Mouse (Mus musculus): Measurements from ENCODE around the gene Zfp575. TPM values are rescaled to one million over a fixed set of nuclear protein-coding genes. Genes with fewer than 3 reads are reported as not detected.

The Zfp575 gene
- polyA plus RNA-seq, 1 experiment from 2014 or later: 0.87 TPM

DNA sequence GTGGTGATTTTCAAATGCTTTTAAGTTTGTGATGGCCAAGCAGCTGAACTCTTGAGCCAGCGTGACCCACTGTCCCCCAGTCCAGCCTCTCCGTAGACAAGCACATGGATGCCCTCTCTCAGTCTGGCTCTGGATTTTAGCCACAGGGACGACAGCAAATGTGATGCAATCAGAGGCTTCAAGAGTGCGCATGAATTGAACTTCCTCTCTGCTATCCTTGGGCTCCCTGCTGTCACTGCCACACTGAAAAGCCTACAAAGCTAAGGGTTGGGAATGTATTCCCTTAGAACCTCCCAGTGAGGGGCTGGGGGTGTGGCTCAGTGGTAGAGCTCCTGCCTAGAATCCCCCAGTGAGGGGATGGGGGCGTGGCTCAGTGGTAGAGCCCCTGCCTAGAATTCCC lies 48.7 kb downstream of the Zfp575 start:
- H3K4me2 ChIP-seq (ENCODE audit: low read depth, low read length): no peak overlapping the region
- ATAC-seq (replicated peaks; ENCODE audit: extremely low read depth, insufficient read depth, low FRiP score): no peak
- WGBS: 73% methylated on average over 5 of the region's 5 CpGs
- H3K27me3 ChIP-seq (ENCODE audit: control insufficient read depth, insufficient read depth, low read length): no peaks in the 10 kb centered on the region
- peaks cover 9% of the 10 kb centered on the region for H3K36me3 ChIP-seq (ENCODE audit: control insufficient read depth, insufficient read depth)
- H3K4me3 ChIP-seq (ENCODE audit: low read length): no peak overlapping the region
- H3K9me3 ChIP-seq (replicated peaks; ENCODE audit: control insufficient read depth, low read length): no peaks in the 10 kb centered on the region
- no peak overlapping the region for H3K27ac ChIP-seq (ENCODE audit: low read length)
- no peak overlapping the region for H3K9ac ChIP-seq (ENCODE audit: low read length)
- no peaks in the 10 kb centered on the region for H3K4me1 ChIP-seq (ENCODE audit: control insufficient read depth, insufficient read depth, low read length)

DNA sequence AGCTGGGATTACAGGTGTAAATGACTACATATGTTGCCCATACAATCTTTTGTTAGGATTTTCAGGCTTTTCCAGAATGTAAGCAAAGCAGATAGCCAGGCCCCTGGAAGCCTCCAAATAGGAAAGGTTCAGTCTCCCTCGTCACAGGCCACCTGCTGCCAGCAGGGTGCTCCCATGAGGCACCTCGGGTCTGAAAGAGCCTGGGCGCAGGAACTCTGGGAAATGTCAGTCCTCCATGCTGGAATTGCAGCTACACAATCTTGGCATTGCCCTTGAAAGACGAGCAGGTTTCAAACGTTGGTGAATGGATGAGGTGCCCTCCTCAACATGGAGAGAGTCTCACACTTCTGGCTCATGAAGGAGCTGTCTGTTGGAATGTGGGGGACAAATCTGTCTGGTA lies 49.3 kb downstream of the Zfp575 start:
- H3K9ac ChIP-seq (ENCODE audit: low read length): no peak overlapping the region
- H3K4me2 ChIP-seq (ENCODE audit: low read depth, low read length): no peak overlapping the region
- no peaks in the 10 kb centered on the region for H3K4me1 ChIP-seq (ENCODE audit: control insufficient read depth, insufficient read depth, low read length)
- 38% methylated on average over 5 of the region's 5 CpGs for WGBS
- H3K27ac ChIP-seq (ENCODE audit: low read length): no peak overlapping the region
- no peak for ATAC-seq (replicated peaks; ENCODE audit: extremely low read depth, insufficient read depth, low FRiP score)
- H3K4me3 ChIP-seq (ENCODE audit: low read length): no peak overlapping the region
- peaks cover 13% of the 10 kb centered on the region for H3K36me3 ChIP-seq (ENCODE audit: control insufficient read depth, insufficient read depth)
- no peaks in the 10 kb centered on the region for H3K27me3 ChIP-seq (ENCODE audit: control insufficient read depth, insufficient read depth, low read length)
- no peaks in the 10 kb centered on the region for H3K9me3 ChIP-seq (replicated peaks; ENCODE audit: control insufficient read depth, low read length)

DNA sequence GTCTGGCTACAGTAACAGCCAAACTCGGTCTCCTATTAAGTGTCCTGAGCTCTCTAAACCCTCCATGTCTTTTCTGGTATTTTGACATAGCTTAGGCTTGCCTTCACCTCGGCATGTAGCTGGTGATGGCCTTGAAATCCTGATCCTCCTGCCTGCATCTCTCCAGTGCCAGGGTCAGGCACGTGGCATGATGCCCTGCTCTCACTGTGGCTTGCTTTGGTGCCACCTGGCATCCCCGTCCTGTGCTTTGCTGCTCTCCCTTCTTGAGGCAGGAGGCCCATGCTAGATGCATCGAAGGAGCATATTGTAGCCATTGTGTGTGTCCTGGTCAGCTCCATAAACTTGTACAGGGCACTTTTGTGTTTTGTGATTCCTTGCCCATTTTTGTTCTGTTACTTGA lies 49.9 kb downstream of the Zfp575 start:
- 71% methylated on average over 5 of the region's 5 CpGs for WGBS
- H3K27me3 ChIP-seq (ENCODE audit: control insufficient read depth, insufficient read depth, low read length): no peaks in the 10 kb centered on the region
- no peaks in the 10 kb centered on the region for H3K9me3 ChIP-seq (replicated peaks; ENCODE audit: control insufficient read depth, low read length)
- H3K4me1 ChIP-seq (ENCODE audit: control insufficient read depth, insufficient read depth, low read length): no peaks in the 10 kb centered on the region
- H3K36me3 ChIP-seq (ENCODE audit: control insufficient read depth, insufficient read depth): peaks cover 14% of the 10 kb centered on the region
- H3K9ac ChIP-seq (ENCODE audit: low read length): no peak overlapping the region
- no peak overlapping the region for H3K4me2 ChIP-seq (ENCODE audit: low read depth, low read length)
- no peak for ATAC-seq (replicated peaks; ENCODE audit: extremely low read depth, insufficient read depth, low FRiP score)
- no peak overlapping the region for H3K27ac ChIP-seq (ENCODE audit: low read length)
- H3K4me3 ChIP-seq (ENCODE audit: low read length): no peak overlapping the region

DNA sequence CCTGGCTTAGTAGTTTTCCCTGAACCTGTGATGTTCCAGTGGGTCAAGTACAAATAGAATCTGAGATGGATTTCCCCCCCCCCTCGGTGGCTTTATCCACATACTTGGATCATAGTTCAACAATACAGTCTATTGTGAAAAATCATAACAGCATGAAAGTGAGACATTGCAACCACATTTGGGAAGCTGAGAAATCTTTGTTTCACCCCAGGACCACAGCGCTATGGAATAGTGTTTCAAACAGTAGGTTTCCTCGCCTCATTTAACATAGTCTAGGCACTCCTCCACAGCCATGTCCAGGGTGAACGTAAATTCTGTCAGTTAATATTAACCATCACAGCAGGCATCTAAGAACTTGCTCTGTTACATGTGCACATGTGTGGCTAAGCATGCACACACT lies 50.4 kb downstream of the Zfp575 start:
- Histone ChIP-seq H3K27me3 (ENCODE audit: control insufficient read depth, insufficient read depth, low read length) (no peaks in the 10 kb centered on the region), H3K36me3 (ENCODE audit: control insufficient read depth, insufficient read depth) (peaks cover 14% of the 10 kb centered on the region), H3K4me2 (ENCODE audit: low read depth, low read length) (no peak overlapping the region), H3K4me3 (ENCODE audit: low read length) (no peak overlapping the region), H3K9me3 (replicated peaks; ENCODE audit: control insufficient read depth, low read length) (no peaks in the 10 kb centered on the region), H3K9ac (ENCODE audit: low read length) (no peak overlapping the region), H3K4me1 (ENCODE audit: control insufficient read depth, insufficient read depth, low read length) (peaks cover 3% of the 10 kb centered on the region), H3K27ac (ENCODE audit: low read length) (no peak overlapping the region)
- WGBS: 75% methylated on average over 4 of the region's 4 CpGs
- no peak for ATAC-seq (replicated peaks; ENCODE audit: extremely low read depth, insufficient read depth, low FRiP score)

DNA sequence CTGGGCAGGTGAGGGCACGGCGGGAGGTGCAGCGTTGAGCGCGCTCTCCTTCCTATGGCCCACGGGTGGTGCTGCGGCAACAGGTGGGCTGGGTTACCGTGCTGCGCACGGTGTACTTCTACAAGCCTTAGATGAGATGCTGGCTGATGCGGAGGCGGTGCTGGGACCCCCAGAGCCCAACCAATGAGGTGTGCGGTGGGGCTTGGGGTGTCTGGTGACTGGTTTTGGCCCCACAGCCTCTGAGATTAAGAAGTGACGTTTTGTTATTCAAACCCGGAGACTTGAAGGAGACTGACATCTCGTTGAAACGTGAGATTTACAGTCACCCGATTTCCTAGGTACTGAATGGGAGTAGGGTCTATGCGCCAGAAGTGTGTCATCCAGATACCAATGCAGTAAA lies 53.1 kb downstream of the Zfp575 start:
- 49% methylated on average over 19 of the region's 19 CpGs for WGBS
- Histone ChIP-seq H3K4me3 (ENCODE audit: low read length) (no peak overlapping the region), H3K4me1 (ENCODE audit: control insufficient read depth, insufficient read depth, low read length) (peaks cover 12% of the 10 kb centered on the region), H3K36me3 (ENCODE audit: control insufficient read depth, insufficient read depth) (peaks cover 14% of the 10 kb centered on the region), H3K9ac (ENCODE audit: low read length) (no peak overlapping the region), H3K27ac (ENCODE audit: low read length) (no peak overlapping the region), H3K27me3 (ENCODE audit: control insufficient read depth, insufficient read depth, low read length) (no peaks in the 10 kb centered on the region), H3K4me2 (ENCODE audit: low read depth, low read length) (no peak overlapping the region), H3K9me3 (replicated peaks; ENCODE audit: control insufficient read depth, low read length) (no peaks in the 10 kb centered on the region)
- ATAC-seq (replicated peaks; ENCODE audit: extremely low read depth, insufficient read depth, low FRiP score): no peak

Other genes starting within 250 kb of the Zfp575 start
- not detected in 2 replicates for gene Lypd5, start 238.4 kb downstream of the Zfp575 start, polyA plus RNA-seq (2015; fragmentation: Nextera tagmentation; extraction: Ambion mirVana)
- 5.2 and 10.9 TPM in 2 replicates for gene Kcnn4, start 217.4 kb downstream of the Zfp575 start, polyA plus RNA-seq (2015; fragmentation: Nextera tagmentation; extraction: Ambion mirVana)
- gene Smg9, start 188.0 kb downstream of the Zfp575 start, polyA plus RNA-seq (2015; fragmentation: Nextera tagmentation; extraction: Ambion mirVana): 18.7 and 20.5 TPM in 2 replicates
- gene Irgc1, start 135.3 kb downstream of the Zfp575 start, polyA plus RNA-seq (2015; fragmentation: Nextera tagmentation; extraction: Ambion mirVana): 0.29 TPM in 1 of 2 replicates, not detected in the other
- gene Plaur, start 125.2 kb downstream of the Zfp575 start, polyA plus RNA-seq (2015; fragmentation: Nextera tagmentation; extraction: Ambion mirVana): 8.1 and 8.8 TPM in 2 replicates
- 1.2 and 1.3 TPM in 2 replicates for gene Cadm4, start 105.6 kb downstream of the Zfp575 start, polyA plus RNA-seq (2015; fragmentation: Nextera tagmentation; extraction: Ambion mirVana)
- 40.9 and 43.0 TPM in 2 replicates for gene Zfp428, start 80.6 kb downstream of the Zfp575 start, polyA plus RNA-seq (2015; fragmentation: Nextera tagmentation; extraction: Ambion mirVana)
- 0.26 and 0.35 TPM in 2 replicates for gene AC161166.1, start 75.2 kb downstream of the Zfp575 start, polyA plus RNA-seq (2015; fragmentation: Nextera tagmentation; extraction: Ambion mirVana)
- gene Irgq, start 57.0 kb downstream of the Zfp575 start, polyA plus RNA-seq (2015; fragmentation: Nextera tagmentation; extraction: Ambion mirVana): 6.1 and 6.8 TPM in 2 replicates
- 0.17 TPM in 2 replicates for gene Pinlyp, start 41.5 kb downstream of the Zfp575 start, polyA plus RNA-seq (2015; fragmentation: Nextera tagmentation; extraction: Ambion mirVana)
- gene Xrcc1, start 41.4 kb downstream of the Zfp575 start, polyA plus RNA-seq (2015; fragmentation: Nextera tagmentation; extraction: Ambion mirVana): 79.7 and 91.5 TPM in 2 replicates
- 23.5 and 26.1 TPM in 2 replicates for gene Ethe1, start 98 bp downstream of the Zfp575 start, polyA plus RNA-seq (2015; fragmentation: Nextera tagmentation; extraction: Ambion mirVana)
- gene Phldb3, start 23.1 kb upstream of the Zfp575 start, polyA plus RNA-seq (2015; fragmentation: Nextera tagmentation; extraction: Ambion mirVana): 0.09 and 0.17 TPM in 2 replicates
- gene Lypd3, start 48.9 kb upstream of the Zfp575 start, polyA plus RNA-seq (2015; fragmentation: Nextera tagmentation; extraction: Ambion mirVana): 0.08 TPM in 1 of 2 replicates, not detected in the other
- not detected in 2 replicates for gene Tex101, start 89.0 kb upstream of the Zfp575 start, polyA plus RNA-seq (2015; fragmentation: Nextera tagmentation; extraction: Ambion mirVana)
- gene BC049730, start 121.6 kb upstream of the Zfp575 start, polyA plus RNA-seq (2015; fragmentation: Nextera tagmentation; extraction: Ambion mirVana): not detected in 2 replicates
- gene Gm4763, start 139.3 kb upstream of the Zfp575 start, polyA plus RNA-seq (2015; fragmentation: Nextera tagmentation; extraction: Ambion mirVana): not detected in 2 replicates
- gene Cd177, start 172.7 kb upstream of the Zfp575 start, polyA plus RNA-seq (2015; fragmentation: Nextera tagmentation; extraction: Ambion mirVana): 0.25 and 0.30 TPM in 2 replicates
- gene Ceacam10, start 189.6 kb upstream of the Zfp575 start, polyA plus RNA-seq (2015; fragmentation: Nextera tagmentation; extraction: Ambion mirVana): 0.22 TPM in 1 of 2 replicates, not detected in the other

Data from heart, embryonic 16.5 days (tissue).